Mouse (Mus musculus) urinary bladder, postnatal 25 days (tissue): Measurements from ENCODE around the gene Iqgap1.
"Not testable (repeated sequence)": the region's sequence is repeated elsewhere in the genome, so short reads cannot be mapped to it uniquely, and the experiment has no call there.

ENCODE experiments used
- DNase-seq: peaks from one replicate; pipeline ENCODE4 v3.0.0; 2022; ENCODE audit warnings: low spot score

Gene Iqgap1

DNA sequence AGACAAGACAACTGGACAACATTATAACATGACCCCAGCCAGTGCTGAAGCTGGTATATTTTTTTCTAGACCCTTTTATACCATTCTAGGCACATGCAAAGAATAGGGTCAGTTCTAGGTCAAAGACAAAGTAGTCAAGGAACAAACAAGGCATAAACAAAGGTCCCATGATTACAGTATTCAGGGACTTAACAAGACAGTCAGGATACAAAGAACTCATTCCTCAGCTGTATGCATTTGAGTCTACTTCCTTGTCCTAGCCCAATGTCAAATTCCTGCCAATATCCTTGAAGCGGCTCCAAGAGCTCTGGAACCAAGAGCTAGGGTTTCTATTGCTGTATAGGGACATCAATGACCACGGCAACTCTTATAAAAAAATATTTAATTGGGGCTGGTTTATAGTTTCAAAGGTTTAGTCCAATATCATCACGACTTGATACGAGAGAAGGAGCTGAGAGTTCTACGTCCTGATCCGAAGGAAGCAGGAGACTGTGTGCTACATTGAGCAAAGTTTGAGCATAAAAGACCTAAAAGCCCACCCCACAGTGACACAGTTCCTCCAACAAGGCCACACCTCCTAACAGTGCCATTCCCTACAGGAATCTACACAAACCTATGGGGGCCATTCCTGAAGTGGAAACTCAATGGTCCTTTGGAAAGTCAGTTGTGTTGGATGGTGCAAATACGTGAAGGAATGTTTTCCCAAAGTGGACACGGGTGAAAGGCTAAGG is 18.3 kb upstream of the Iqgap1 start:
- DNase-seq: no peak

DNA sequence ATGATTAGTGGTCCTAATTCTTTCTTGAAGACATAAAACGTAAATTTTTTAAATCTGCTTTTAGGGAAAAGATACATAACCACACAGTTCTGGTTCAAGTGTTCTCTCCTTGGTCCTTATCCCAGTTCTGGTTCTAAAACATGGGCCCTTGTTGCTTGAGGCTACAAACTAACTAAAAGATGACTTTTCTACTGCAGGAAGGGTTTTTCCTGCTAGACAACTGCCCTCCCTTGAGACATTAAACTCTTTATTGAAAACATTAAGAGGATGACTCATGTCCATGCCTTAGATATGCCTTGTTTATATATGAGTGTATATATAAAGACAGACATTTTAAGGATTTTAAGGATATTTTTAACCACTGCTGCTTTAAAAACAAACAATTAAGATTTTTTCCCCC is 17.4 kb upstream of the Iqgap1 start:
- DNase-seq: no peak

DNA sequence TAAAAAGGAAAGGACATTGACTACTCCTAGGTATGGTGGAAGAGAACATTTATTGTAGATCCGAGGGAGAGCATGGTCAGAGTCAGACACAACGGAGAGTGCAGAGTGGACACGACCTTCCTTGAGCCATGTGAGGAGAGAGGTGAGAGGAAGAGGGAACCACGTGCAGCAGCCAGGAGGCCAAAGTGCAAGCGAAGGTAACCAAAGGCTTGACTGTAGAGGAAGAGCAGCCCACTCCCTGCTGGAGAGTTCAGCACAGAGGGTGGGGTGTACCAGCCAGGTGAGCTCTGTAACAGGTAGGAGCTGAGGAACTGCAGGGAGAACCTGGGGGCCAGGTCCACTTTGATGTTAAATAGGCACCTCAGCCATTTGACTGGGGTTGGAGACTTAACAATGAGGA is 16.4 kb upstream of the Iqgap1 start:
- no peak for DNase-seq

DNA sequence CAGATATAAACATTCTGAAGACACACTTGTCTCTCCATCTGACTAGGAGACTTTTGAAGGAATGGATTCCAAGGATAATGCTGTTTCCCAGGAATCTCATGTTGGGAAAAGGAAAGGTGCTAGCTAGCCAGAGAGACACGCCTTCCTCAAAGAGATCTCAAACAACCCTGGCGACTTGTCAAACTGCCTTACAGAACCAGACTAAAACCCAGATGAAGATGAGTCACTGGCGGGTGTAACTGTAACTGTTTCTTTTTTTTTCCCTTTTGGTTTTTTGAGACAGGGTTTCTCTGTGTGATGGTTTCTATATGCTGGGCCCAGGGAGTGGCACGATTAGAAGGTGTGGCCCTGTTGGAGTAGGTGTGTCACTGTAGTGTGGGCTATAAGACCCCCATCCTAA is 15.2 kb upstream of the Iqgap1 start:
- DNase-seq: no peak

DNA sequence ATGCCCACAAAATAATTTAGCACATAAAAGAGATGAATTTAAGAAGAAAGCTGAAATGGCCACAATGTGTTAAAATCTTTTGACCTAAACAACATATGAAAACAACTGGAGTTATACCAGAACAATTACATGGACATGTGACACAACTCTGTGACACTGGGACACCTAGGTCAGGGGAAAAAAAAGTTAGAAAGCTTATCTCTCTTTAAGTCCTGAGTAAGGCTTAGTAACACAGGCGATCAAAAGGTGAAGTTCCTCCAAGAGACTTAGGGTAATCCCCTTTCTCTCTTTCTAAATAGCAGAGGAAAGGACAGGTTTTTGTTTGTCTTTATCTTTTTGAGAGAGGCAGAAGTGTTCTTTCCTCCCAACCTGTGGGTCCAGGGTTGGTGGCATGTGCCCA is 14.5 kb upstream of the Iqgap1 start:
- DNase-seq: no peak

DNA sequence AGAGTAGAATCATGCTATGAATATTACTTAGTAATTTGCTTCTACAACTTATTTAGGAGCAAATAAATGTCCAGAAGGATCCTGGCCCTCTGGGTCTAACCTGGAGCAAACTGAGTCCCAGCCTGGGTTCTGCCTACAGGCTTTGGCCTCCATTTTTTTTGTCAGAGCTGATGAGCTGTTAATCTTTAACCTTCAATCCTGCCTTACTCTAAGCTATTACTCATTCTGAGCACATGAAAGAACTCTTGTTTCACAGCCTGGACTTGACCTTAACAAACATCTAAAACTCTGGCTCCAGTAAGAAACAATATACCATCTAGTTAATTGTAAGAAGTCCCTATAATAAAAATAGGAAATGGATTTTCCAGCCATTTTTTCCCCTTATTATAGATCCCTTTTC is 14.0 kb upstream of the Iqgap1 start:
- DNase-seq: no peak

DNA sequence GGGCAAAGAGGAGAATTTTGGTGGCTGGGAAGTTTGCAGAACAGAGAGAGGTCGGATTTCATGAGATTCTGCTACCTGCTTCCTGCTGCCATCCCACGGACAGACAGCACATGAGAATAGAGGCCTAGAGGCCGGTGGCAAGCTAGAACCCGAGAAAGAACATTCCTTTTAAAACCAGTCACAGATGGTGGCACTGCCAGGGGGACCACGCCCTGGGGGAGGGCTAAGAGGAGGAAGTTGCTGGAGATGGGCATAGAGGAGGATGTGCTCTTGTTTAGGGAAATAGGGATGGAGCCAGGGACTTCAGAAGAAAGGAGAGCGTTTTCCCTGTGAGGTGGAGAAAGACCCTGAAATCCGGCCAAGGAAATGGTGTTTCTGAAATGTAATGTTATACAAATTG is 12.5 kb upstream of the Iqgap1 start:
- no peak for DNase-seq

DNA sequence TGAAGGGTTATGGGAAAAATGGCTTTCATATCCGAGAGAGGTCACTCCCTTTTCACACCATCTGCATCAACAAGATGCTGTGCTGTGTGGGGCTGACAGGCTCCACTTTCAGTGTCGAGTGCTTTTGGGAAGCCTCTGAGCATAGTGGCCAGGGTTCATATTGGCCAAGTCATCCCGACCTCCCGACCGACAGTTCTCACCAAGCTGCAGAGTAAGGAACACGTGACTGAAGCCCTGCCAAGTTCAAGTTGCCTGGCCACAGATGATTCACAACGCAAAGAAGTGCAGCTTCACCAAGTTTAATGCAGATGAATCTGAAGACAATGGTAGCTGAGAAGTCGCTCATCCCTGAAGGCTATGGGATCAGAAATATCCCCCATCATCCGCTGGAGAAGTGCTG is 12.0 kb upstream of the Iqgap1 start:
- no peak for DNase-seq

DNA sequence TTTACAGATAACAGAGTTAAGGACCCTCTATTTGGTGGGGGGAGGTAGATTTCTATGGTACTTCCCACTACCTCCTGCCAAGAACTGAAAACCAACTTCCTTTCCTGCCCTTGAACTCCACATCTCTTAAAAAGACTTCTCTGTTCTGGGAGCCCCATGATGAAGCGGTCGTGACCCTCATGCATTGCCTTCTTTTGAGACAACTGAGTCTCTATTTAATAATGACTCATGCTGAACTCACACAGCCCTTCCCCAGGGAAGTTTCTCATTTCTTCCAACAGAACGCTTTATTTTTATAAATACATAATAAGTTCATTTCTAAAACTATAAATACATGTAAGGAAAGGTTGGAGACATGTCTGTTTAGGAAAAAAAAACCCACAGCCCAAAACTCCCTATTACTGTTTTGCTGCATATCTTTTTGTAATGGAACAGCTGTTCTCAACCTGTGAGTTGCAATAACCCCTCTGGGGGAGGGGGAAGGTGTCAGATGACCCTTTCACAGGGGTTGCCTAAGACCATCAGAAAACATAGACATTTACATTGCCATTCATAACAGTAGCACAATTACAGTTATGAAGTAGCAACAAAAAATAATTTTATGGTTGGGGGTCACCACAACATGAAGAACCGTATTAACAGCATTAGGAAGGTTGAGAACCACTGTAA is 10.3 kb upstream of the Iqgap1 start:
- DNase-seq: no peak

DNA sequence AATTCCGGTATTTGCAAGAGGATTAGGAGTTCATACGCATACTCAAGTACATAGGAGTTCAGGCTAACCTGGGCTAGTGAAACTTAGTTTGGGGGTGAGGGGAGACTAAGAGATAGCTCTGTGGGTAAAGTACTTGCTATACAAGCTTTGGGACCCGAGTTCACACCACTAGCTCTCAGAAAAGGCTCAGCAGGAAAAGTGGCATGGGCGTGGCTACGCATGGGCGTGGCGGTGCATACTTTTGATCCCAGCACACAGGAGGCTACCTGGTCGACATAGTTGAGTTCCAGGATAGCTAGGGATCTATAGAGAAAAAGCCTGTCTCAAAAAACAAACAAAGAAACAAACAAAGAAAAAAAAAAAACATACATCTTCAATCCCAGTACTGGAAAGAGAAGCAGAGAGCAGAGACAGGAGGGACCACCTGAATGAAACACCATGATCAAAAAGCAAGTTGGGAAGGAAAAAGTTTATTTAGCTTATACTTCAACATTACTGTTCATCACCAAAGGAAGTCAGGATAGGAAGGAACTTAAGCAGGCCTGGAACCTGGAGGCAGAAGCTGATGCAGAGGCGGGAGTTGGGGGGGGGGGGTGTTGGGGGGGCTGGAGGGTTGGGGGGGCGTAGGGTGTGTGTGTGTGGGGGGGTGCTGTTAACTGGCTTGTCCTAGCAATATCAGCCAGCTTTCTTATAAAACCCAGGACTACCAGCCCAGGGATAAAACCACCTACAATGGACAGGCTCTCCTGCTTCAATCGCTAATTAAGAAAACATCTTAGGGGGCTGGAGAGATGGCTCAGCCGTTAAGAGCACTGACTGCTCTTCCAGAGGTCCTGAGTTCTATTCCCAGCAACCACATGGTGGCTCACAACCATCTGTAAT is 8.1 kb upstream of the Iqgap1 start:
- no peak for DNase-seq

DNA sequence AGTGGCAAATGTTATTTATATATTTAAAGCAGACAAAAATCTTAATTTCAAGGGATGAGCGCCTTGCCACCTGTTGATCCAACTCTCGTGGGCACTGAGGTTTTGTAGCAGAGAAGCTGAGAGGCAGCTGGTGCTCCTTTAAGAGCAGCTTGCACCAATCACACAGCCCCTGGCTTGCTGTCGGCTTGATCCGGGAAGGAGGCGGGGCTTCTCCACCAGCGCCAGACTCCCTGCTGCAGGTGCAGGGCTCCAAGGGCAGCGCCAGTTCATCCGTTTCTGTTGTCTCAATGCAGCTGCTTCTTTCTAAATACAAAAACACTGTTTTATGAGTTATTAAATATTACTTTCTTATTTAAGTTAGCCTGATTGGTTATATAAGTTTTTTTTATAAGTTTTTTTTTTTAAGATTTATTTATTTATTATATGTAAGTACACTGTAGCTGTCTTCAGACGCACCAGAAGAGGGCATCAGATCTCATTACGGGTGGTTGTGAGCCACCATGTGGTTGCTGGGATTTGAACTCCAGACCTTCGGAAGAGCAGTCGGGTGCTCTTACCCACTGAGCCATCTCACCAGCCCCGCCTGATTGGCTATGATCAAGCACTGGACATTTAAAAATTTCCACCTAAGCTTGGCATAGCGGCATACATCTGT is 7.3 kb upstream of the Iqgap1 start:
- DNase-seq: not testable (repeated sequence)

DNA sequence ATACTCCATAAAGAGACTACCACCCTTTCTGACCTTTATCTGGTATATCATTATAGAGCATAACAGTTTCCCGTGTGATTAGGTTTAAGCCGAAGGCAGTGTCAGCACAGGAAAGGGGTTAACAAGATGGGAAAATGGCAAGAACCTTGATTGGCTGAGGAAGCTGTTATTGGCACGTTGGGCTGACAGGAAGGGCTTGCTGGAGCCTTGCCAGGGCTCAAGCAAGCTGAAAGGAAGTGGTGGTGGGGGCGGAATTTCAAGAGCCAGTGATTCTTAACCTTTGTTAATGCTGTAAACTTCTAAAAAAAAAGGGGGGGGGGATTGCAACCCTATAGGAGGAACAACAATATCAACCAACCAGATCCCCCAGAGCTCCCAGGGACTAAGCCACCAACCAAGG is 6.4 kb upstream of the Iqgap1 start:
- DNase-seq: no peak

DNA sequence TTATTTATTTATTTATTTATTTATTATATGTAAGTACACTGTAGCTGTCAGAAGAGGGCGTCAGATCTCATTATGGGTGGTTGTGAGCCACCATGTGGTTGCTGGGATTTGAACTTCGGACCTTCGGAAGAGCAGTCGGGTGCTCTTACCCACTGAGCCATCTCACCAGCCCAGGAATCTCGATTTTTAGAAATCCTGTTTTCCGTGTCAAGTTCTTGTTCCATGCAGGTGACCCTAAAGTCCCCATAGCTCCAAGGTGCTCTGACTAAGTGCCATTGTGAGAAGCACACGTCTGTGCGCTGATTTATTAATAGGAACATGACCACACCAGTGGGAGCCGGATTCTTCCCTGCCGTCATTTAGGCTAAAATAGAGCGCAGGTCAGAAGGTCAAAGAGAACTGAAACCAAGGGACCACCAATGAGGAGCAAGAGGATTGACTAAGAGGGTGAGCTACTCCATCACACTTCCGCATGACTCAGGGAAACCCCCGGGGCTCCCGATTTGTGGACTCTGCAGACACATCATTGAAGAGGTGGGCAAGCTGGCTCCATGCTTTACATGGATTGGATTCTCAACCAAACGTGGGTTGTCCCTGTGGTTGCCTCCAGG is 4.5 kb upstream of the Iqgap1 start:
- no peak for DNase-seq

DNA sequence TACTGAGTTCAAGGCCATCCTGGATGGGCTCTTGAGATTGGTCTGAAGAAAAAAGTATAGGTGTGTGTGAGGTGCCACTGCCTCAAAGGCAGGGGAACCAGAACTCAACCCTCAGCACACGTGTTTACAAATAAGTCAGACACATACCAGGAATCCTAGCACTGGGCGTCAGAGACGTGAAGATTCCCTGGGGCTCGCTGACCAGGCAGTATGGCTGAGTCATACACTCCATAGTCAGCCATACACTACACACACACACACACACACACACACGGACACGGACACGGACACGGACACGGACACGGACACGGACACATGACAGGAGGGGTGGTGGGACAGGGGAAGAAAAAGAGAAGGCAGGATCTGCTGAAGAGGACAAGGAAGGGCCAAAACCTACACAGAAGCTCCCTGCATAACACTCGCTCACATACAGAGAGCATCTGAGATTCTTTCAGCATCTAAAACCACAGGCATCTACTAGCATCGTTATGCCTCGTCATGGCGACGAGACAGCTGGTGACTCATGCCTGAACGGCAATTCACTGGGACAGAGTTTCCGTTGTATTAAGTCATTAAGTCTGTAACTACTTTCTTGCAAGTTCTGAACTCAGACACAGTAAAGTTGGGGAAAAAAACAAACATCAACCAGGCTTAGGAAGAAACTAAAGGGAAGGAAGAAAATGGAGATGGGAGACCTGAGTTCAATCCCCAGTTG is 2.5 kb upstream of the Iqgap1 start:
- DNase-seq: no peak

DNA sequence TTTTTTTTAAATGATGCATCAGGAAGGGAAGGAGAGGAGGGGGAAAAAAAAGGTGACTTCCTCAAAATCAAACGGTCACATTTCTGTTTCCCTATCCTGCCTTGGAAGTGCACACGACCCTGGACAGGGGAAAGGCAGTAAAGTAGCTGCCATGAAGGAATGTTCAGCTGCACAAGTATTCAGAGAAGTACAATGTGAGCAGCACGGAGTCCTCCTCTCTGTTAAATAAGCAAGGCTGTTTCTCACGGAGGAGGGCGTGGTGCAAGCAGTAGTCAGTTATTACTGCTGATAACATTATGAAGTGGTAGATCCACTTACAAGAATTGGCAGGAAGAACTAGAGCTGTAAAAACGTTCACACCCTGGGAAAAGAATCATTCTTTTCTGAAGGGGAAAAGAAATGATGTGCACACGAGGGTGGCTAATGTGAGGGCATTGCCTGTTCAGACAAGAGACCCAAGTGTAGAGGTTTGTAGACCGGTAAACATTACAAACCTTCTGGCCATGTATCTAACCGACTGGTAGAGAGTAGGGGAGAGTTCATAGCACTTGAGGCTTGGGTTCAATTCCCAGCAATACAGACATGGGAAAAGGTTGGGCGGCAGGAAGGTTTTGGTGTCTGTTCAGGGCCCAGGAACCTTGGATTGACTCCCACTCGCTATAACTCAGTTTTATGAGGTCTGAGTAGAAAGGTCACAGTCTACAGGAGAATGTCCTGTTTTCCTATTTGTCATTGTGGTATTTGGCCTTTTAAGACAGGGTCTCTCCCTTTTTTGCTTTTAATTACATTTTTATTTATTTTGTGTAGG is 1.7 kb downstream of the Iqgap1 start:
- DNase-seq: no peak

DNA sequence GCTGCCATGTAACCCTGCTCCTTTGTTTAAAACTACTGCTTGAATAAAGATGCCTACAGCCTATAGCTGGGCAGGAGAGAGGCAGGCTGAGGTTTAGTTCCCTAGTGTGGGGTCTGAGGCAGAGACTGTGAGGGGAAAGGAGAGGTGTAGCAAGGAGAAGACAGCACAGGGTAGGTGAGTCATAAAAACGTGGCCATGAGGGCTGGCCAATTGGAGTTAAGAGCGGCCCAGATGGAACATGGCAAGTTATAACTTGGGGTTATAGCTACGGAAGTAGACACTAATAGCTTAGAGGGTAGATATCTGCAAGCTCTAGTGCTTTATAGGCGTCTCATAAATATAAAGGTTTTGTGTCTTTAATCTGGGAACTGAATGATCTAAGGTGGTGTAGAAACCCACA is 2.5 kb downstream of the Iqgap1 start:
- DNase-seq: no peak

DNA sequence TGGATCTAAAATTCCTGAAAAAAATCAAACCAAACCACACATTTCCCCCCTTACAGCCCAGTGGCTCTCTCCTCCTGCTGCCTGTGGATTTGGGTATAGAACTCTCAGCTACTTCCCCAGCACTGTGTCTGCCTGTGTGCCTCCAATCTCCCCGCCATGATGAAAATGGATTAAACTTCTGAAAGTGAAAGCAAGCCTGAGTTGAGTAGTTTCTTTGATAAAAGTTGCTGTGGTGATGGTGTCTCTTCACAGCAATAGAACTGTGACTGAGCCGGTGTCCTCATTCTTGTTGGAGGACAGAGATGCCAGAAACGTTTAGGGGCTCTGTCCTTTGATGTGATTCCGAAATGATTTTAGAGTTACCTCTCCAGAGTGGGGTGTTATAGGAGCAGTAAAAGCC is 4.9 kb downstream of the Iqgap1 start:
- DNase-seq: no peak

DNA sequence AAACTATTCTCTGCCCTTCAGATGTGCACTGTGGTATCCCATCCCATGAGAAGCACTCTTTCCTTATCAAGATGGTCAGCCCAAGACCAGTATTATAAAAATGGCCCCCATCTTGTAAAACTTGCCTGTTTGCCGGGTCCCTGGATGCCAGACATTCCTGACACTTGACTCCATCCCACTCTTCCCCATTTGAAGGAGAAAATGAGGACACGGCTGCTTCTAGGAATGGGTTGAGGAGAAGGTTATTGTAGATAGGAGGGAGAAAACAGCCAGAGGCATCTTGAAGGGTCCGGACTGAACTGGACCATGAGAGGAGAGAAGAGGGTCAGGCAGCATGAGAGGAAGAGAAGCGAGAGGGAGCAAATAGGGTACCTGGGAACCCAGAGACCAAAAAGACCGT is 9.1 kb downstream of the Iqgap1 start:
- DNase-seq: no peak

DNA sequence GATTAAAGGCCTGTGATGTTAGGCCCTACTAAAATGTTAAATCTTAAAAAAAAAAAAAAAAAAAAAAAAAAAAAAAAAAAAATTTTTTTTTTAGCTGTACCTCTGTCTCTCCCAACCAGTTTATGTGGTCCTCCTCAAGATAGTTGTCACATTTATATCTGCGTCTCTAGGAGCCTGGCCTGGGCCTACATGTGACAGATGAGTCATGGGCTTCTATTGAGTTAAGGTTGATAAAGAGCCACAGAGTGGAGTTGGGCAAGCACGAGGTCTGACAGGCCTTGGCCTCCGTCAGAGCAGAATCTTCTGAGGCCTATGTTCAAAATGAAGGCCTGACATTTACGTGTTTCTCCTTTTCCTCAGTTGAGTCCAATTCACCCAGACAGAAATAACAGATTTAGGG is 12.4 kb downstream of the Iqgap1 start:
- DNase-seq: no peak

DNA sequence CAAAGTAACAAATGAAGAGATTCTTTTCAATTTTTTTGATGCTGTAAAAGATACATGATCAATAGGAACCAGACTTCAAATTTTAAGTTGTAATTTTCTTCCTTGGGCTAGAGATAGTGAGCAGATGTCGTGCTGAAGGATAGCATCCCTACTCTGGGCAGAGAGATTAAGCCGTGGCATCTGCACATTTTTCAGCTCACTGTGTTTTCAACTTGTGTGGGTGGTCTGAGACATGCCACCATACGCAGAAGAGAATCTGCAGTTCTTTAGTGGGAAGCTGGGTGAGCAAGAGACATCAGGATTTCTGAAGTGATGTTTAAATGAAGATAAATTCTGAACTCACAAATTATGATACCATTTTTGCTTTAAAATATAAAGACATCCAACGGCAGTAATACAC is 19.4 kb downstream of the Iqgap1 start:
- no peak for DNase-seq
